Mouse (Mus musculus) heart, postnatal 0 days (tissue): Measurements from ENCODE around the gene Dlgap4. TPM values are rescaled to one million over a fixed set of nuclear protein-coding genes. Genes with fewer than 3 reads are reported as not detected.

Experiments
- ATAC-seq: fragments of 200-750 bp; cut with Nextera tagmentation; 2 replicates; pipeline ENCODE4 v1.8.0; 2017; ENCODE audit warnings: low read depth, moderate number of reproducible peaks, moderate library complexity; ENCODE audit not compliant: insufficient read depth
- DNase-seq: peaks from one replicate; pipeline ENCODE4 v3.0.0-alpha.2; 2016; ENCODE audit warnings: low spot score
- H3K27ac ChIP-seq: fragments of 300-500 bp; sonication (generic); 2 replicates; pipeline ENCODE4 v1.5.1; 2014; ENCODE audit warnings: low read depth, mild to moderate bottlenecking
- H3K27me3 ChIP-seq: fragments of 300-500 bp; sonication (generic); 2 replicates; pipeline ENCODE4 v1.6.1; 2014; ENCODE audit warnings: low read length, mixed read lengths; ENCODE audit not compliant: control insufficient read depth, insufficient read depth
- H3K36me3 ChIP-seq: fragments of 300-500 bp; sonication (generic); replicated peaks from 2 replicates; pipeline ENCODE4 v1.6.1; 2014; ENCODE audit warnings: low read length, mixed read lengths; ENCODE audit not compliant: control insufficient read depth, insufficient read depth
- H3K4me1 ChIP-seq: fragments of 300-500 bp; sonication (generic); 2 replicates; pipeline ENCODE4 v1.6.1; 2014; ENCODE audit warnings: antibody characterized with exemption; ENCODE audit not compliant: control insufficient read depth, insufficient read depth
- H3K4me2 ChIP-seq: fragments of 300-500 bp; sonication (generic); 2 replicates; pipeline ENCODE4 v1.6.1; 2014; ENCODE audit warnings: low read depth, mild to moderate bottlenecking, low read length, moderate library complexity
- H3K4me3 ChIP-seq: fragments of 300-500 bp; sonication (generic); 2 replicates; pipeline ENCODE4 v1.5.1; 2014; ENCODE audit warnings: low read depth, low read length
- H3K9ac ChIP-seq: fragments of 300-500 bp; sonication (generic); replicated peaks from 2 replicates; pipeline ENCODE4 v1.6.1; 2014; ENCODE audit warnings: low read depth, low read length, mixed read lengths
- H3K9me3 ChIP-seq: fragments of 300-500 bp; sonication (generic); replicated peaks from 2 replicates; pipeline ENCODE4 v1.6.1; 2016; ENCODE audit warnings: low read length; ENCODE audit not compliant: control insufficient read depth
- CTCF ChIP-seq: IDR thresholded peaks from 2 replicates; pipeline ENCODE4 v1.5.1; 2016; ENCODE audit warnings: antibody characterized with exemption, control low read depth, low read depth
- EP300 ChIP-seq: IDR thresholded peaks from 2 replicates; pipeline ENCODE4 v1.6.1; 2016; ENCODE audit warnings: antibody characterized with exemption, low read depth
- WGBS: fragments of 180-500 bp; shearing (Covaris S2); extraction: QIAGEN DNeasy Blood & Tissue Kit; methylation state at CpG from one replicate; pipeline ENCODE4 v1.1.7; 2014; 5-methylcytosine and 5-hydroxymethylcytosine counted together
- polyA plus RNA-seq: library from polyadenylated mRNA; unstranded; fragments of >200 nt; fragmentation: Nextera tagmentation; extraction: Ambion mirVana; gene quantifications from 2 replicates; pipeline ENCODE4 v1.2.1, GENCODE M21; 2015
- total RNA-seq: library from RNA; depleted of rRNA; stranded (reverse); fragments of >200 nt; gene quantifications from 2 replicates; pipeline ENCODE4 v1.2.3, GENCODE M21; 2014; ENCODE audit warnings: low replicate concordance

Gene Dlgap4
- total and polyA plus RNA-seq, 2 experiments from 2014 or later = 51.3 to 58.5 TPM

DNA sequence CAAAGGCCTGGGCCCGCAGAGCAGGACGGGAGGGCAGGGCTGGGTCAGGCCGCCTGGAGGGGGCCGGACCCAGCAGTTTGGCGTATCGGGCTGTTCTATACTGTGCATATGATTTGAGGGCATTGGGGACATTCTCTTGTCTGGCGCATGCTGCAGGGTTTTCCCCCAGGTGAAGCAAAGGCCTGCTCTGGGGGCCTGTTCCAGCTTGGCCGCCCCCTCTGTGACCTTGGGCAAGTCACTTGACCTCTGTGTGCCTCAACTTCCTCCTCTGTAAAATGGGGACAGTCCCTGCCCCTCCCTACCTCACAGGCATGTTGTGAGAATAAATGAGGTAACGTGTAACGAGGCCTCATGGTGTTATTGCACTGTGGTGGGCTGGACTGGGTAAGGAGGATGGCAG lies 150.5 kb downstream of the Dlgap4 start:
- Histone ChIP-seq H3K9me3 (no peaks in the 10 kb centered on the region), H3K4me2 (no peak overlapping the region), H3K27ac (no peak overlapping the region), H3K4me1 (no peaks in the 10 kb centered on the region), H3K36me3 (peaks cover 33% of the 10 kb centered on the region), H3K4me3 (no peak overlapping the region), H3K9ac (no peak overlapping the region), H3K27me3 (no peaks in the 10 kb centered on the region)
- no peak for TF ChIP-seq CTCF
- no peak for TF ChIP-seq EP300
- DNase-seq (no peak), ATAC-seq (no peak; the same call in 1 of the 2 replicates)
- WGBS = 92% methylated on average over 10 of the region's 10 CpGs

DNA sequence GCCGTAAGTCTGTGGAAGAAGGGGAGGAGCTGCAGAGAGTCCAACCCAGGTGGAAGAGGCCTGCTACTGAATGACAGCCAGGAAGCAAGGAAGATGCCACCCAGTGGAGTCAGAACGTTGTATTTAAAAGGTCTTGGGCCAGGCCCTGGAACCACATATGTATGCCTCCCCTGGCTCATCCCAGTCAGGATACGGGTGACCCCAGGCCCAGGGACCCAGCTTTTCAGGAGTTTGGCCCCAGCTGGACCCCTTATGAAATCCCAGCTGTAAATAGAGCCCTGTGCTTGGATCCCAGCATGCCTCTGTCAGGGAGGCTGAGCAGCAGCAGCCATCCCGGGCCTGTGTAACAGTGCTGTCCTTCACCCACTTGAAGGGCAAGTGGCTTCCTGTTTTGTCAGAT lies 151.2 kb downstream of the Dlgap4 start:
- TF ChIP-seq CTCF (no peak), EP300 (no peak)
- Histone ChIP-seq H3K4me2 (no peak overlapping the region), H3K4me1 (no peaks in the 10 kb centered on the region), H3K27me3 (no peaks in the 10 kb centered on the region), H3K9me3 (no peaks in the 10 kb centered on the region), H3K27ac (no peak overlapping the region), H3K36me3 (peaks cover 28% of the 10 kb centered on the region), H3K9ac (no peak overlapping the region), H3K4me3 (no peak overlapping the region)
- ATAC-seq (no peak), DNase-seq (no peak)
- WGBS = 38% methylated on average over 4 of the region's 4 CpGs

DNA sequence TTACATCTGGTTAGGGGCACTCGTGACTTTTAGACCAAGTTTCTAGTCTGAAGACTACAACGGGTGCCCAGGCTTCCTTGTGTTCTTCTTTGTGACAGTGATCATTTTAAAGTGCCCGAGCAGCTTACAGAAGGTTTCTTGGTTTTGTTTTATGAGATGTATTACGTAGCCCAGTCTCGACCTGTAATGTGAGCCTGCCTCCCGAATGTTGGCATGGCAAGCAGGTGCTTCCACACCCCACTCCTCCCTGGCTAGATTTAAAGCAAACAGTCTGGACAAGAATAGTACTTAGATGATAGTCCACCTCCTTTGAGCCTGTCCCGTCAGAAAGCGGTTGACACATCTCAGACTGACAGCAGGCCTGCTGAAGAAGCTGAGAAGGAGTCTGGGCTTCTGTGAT lies 152.1 kb downstream of the Dlgap4 start:
- Histone ChIP-seq H3K9me3 (no peaks in the 10 kb centered on the region), H3K4me1 (no peaks in the 10 kb centered on the region), H3K4me3 (no peak overlapping the region), H3K36me3 (peaks cover 26% of the 10 kb centered on the region), H3K9ac (no peak overlapping the region), H3K4me2 (no peak overlapping the region), H3K27me3 (no peaks in the 10 kb centered on the region), H3K27ac (no peak overlapping the region)
- DNase-seq (no peak), ATAC-seq (no peak)
- TF ChIP-seq EP300 (no peak), CTCF (no peak)
- WGBS = 68% methylated on average over 8 of the region's 8 CpGs

DNA sequence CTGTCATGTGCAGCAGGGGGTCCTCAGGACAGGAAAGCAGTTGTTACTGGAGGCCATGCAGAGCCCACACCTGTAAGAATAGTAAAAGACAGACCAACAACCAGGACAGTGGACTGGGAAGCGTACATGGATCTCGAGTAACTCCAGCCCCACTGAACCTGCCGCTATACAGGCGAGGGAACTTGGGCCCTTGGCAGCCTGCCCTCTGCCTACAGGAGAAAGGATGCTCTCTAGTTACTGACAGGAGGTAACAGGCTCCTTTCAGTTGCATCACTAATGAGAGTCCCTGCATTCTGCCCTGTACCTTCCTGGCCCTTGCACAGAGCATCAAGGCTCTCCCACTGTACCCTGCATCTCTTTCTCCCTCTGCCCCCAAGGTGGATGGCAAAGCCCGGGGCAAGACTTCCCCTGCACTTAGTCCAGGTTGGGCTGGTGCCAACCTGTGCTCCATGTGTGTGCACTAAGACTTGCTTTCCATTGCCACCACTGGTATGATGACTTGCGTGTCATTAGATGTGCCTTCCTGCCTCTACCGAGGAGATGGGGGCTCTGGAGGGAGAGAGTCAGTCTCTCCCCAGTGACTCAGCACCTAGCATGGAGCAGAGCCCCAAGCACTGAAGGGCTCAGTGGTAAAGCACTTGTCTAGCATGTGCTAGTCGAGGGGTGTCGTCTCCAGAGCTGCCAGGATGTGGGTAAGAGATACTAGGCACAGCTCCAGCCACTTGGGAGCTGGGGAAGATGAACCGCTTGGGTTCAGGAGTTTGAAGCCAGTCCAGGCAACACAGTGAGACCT lies 152.9 kb downstream of the Dlgap4 start:
- H3K4me3 ChIP-seq = no peak overlapping the region
- DNase-seq (no peak), ATAC-seq (no peak)
- no peaks in the 10 kb centered on the region for H3K9me3 ChIP-seq
- no peaks in the 10 kb centered on the region for H3K27me3 ChIP-seq
- H3K4me1 ChIP-seq = no peaks in the 10 kb centered on the region
- no peak overlapping the region for H3K27ac ChIP-seq
- WGBS = 43% methylated on average over 10 of the region's 10 CpGs
- no peak overlapping the region for H3K4me2 ChIP-seq
- H3K9ac ChIP-seq = no peak overlapping the region
- no peak for TF ChIP-seq EP300
- no peak for TF ChIP-seq CTCF
- peaks cover 22% of the 10 kb centered on the region for H3K36me3 ChIP-seq

GRCm38 (mm10) chr2:156767108-156767507 lies 153.6 kb downstream of the Dlgap4 start:
- TF ChIP-seq CTCF (no peak), EP300 (no peak)
- Histone ChIP-seq H3K4me3 (no peak overlapping the region), H3K4me2 (no peak overlapping the region), H3K4me1 (no peaks in the 10 kb centered on the region), H3K27ac (no peak overlapping the region), H3K36me3 (peaks cover 16% of the 10 kb centered on the region), H3K9me3 (no peaks in the 10 kb centered on the region), H3K9ac (no peak overlapping the region), H3K27me3 (no peaks in the 10 kb centered on the region)
- 65% methylated on average over 5 of the region's 5 CpGs for WGBS
- DNase-seq (no peak), ATAC-seq (no peak)

- ATAC-seq = no peak
- Histone ChIP-seq H3K9me3 (no peaks in the 10 kb centered on the region), H3K4me2 (no peak overlapping the region), H3K4me3 (no peak overlapping the region), H3K4me1 (no peaks in the 10 kb centered on the region), H3K9ac (no peak overlapping the region), H3K36me3 (no peaks in the 10 kb centered on the region), H3K27ac (no peak overlapping the region), H3K27me3 (no peaks in the 10 kb centered on the region)
- TF ChIP-seq CTCF (no peak), EP300 (no peak)
- no peak for DNase-seq
- WGBS = 63% methylated on average over 12 of the region's 12 CpGs
These were observed 155.8 kb downstream of the Dlgap4 start for GRCm38 (mm10) chr2:156769274-156769673.
